Mouse (Mus musculus): ENCODE measurements around the gene Tcf15. TPM values are rescaled to one million over a fixed set of nuclear protein-coding genes. Genes with fewer than 3 reads are reported as not detected.

Gene Tcf15
- polyA plus RNA-seq, 1 experiment from 2014 or later = not detected

GRCm38 (mm10) chr2:152111311-152111710, 32.0 kb upstream of the Tcf15 start:
- H3K79me2 ChIP-seq (ENCODE audit: inconsistent target) = peaks cover 28% of the 10 kb centered on the region
- WGBS (ENCODE audit: missing documents) = 85% methylated on average over 2 of the region's 2 CpGs
- no peak overlapping the region for H3K27ac ChIP-seq
- no peak overlapping the region for H3K4me3 ChIP-seq (ENCODE audit: inconsistent target)
- H3K36me3 ChIP-seq (ENCODE audit: inconsistent target) = peaks cover 15% of the 10 kb centered on the region; the same call in 1 of the 2 replicates

DNA sequence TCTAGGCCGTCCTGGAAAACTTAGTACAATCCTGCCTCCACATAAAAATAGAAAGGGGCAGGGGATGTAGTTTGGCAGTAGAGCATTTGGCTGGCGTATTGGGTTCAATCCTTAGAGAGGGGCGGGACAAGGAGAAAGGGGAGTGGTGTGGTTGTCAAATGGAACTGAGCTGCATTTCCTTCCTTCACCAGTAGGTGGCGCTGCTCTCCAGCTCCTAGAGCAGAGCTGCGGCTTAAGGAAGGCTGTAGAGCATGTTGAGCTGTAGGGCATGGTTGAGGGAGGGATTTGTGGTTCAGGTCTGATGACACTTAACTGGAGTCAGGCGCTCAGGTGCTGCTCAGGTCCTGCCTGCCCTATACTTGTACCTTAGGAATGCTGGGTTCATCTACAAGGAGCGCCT, 31.4 kb upstream of the Tcf15 start:
- 17% methylated on average over 7 of the region's 7 CpGs for WGBS (ENCODE audit: missing documents)
- no peak overlapping the region for H3K4me3 ChIP-seq (ENCODE audit: inconsistent target)
- H3K79me2 ChIP-seq (ENCODE audit: inconsistent target) = peaks cover 22% of the 10 kb centered on the region
- peaks cover 15% of the 10 kb centered on the region; the same call in 1 of the 2 replicates for H3K36me3 ChIP-seq (ENCODE audit: inconsistent target)
- H3K27ac ChIP-seq = no peak overlapping the region

GRCm38 (mm10) chr2:152112490-152112889, 30.9 kb upstream of the Tcf15 start:
- 84% methylated on average over 5 of the region's 5 CpGs for WGBS (ENCODE audit: missing documents)

GRCm38 (mm10) chr2:152112970-152113369, 30.4 kb upstream of the Tcf15 start:
- H3K27ac ChIP-seq = no peak overlapping the region
- no peak overlapping the region for H3K4me3 ChIP-seq (ENCODE audit: inconsistent target)
- peaks cover 15% of the 10 kb centered on the region; the same call in 1 of the 2 replicates for H3K36me3 ChIP-seq (ENCODE audit: inconsistent target)
- 36% methylated on average over 10 of the region's 10 CpGs for WGBS (ENCODE audit: missing documents)
- H3K79me2 ChIP-seq (ENCODE audit: inconsistent target) = peaks cover 11% of the 10 kb centered on the region; the same call in 1 of the 2 replicates

More at GRCm38 (mm10) chr2:152112490-152112889, 30.9 kb upstream of the Tcf15 start:
- H3K4me3 ChIP-seq (ENCODE audit: inconsistent target) = no peak overlapping the region
- H3K36me3 ChIP-seq (ENCODE audit: inconsistent target) = peaks cover 15% of the 10 kb centered on the region; the same call in 1 of the 2 replicates
- no peak overlapping the region for H3K27ac ChIP-seq
- H3K79me2 ChIP-seq (ENCODE audit: inconsistent target) = peaks cover 16% of the 10 kb centered on the region

- no peak overlapping the region for H3K4me3 ChIP-seq (ENCODE audit: inconsistent target)
- no peaks in the 10 kb centered on the region for H3K79me2 ChIP-seq (ENCODE audit: inconsistent target)
- H3K36me3 ChIP-seq (ENCODE audit: inconsistent target) = peaks cover 6% of the 10 kb centered on the region; the same call in 1 of the 2 replicates
- 40% methylated on average over 35 of the region's 36 CpGs for WGBS (ENCODE audit: missing documents)
- H3K27ac ChIP-seq = no peak overlapping the region
Measured at GRCm38 (mm10) chr2:152114057-152114975, 29.0 kb upstream of the Tcf15 start.

DNA sequence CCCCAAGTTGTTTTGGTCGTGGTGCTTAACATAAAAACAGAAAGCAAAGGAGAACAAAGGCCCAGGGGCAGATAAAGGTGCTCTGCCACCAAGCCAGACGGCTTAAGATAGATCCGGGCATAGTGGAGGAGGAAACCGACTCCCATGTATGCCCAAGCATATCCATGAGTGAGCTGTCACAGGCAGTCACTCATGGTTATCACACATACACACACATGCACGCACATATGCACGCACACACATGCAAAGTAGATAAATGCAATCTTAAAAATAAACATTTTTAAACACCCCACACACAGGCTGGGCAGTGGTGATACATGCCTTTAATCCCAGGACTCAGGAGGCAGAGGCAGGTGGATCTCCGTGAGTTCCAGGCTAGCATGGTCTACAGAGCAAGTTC, 25.7 kb upstream of the Tcf15 start:
- 91% methylated on average over 7 of the region's 7 CpGs for WGBS (ENCODE audit: missing documents)
- no peaks in the 10 kb centered on the region for H3K36me3 ChIP-seq (ENCODE audit: inconsistent target)
- H3K27ac ChIP-seq = no peak overlapping the region
- H3K4me3 ChIP-seq (ENCODE audit: inconsistent target) = no peak overlapping the region
- no peaks in the 10 kb centered on the region for H3K79me2 ChIP-seq (ENCODE audit: inconsistent target)

DNA sequence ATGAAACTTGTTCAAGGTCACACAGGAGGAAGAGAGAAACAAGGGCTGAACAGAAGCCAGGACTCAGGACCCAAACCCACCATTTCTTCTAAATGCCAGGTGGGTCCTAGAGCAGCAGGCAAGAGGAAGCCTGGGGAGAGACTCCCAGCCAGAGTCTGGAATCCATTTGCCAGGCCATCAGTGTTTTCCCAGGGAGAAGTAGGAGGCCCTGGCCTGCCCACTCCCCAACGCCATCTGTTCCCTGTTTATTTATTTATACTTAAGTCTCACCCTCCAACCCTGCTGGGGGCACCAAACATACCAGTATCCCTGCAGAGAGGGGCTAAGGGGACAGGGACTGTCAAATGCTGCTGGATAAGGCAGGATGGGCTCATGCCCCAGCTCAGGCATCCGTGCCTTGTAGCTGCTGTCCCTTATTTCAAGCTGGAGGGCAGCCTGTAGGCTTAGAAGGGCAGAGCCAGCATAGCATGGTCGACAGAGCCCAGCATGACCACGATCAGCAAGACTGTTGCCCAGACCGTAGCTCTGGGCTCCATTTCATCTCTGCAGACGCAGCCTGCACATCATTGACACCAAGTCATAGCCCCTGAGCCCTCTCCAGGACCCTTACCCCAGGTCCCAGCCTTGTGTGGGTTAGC, 24.0 kb upstream of the Tcf15 start:
- no peaks in the 10 kb centered on the region for H3K79me2 ChIP-seq (ENCODE audit: inconsistent target)
- WGBS (ENCODE audit: missing documents) = 83% methylated on average over 6 of the region's 6 CpGs
- no peaks in the 10 kb centered on the region for H3K36me3 ChIP-seq (ENCODE audit: inconsistent target)
- no peak overlapping the region for H3K4me3 ChIP-seq (ENCODE audit: inconsistent target)
- no peak overlapping the region for H3K27ac ChIP-seq

DNA sequence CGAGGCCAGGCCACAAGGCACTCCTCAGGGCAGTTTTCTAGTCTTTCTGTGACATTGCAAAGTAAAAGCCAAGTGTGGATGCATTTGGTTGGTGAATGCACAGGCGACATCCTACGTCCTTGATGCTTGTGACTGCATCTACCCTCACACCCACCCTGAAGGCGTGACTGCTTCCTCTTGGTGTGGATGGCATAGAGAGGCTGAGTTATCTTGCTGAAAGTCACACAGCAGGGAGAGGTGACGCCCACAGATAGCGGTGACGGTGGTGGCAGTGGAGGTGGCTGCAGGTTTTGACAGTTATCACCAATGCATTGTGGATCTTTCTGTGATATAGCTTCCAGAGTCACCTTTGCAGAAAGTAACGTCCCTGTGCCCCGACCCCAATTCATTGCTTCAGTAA, 20.5 kb upstream of the Tcf15 start:
- no peak overlapping the region for H3K27ac ChIP-seq
- no peaks in the 10 kb centered on the region for H3K36me3 ChIP-seq (ENCODE audit: inconsistent target)
- 88% methylated on average over 9 of the region's 9 CpGs for WGBS (ENCODE audit: missing documents)
- no peak overlapping the region for H3K4me3 ChIP-seq (ENCODE audit: inconsistent target)
- H3K79me2 ChIP-seq (ENCODE audit: inconsistent target) = no peaks in the 10 kb centered on the region

DNA sequence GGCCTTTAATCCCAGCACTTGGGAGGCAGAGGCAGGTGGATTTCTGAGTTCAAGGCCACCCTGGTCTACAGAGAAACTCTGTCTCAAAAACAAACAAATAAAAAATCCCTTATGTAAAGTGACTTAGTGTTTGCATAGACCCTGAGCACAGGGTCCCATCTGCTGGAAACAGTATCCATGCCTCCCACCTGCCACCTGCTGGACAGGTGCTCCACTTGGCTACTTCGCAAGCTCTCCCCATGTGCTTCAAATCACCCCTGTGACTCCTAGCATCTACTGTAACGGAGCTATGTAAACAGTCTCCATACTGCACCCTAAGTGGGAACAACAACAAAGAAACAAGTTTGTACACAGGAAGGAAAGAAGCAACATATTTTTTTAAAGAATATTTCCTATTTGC, 14.8 kb upstream of the Tcf15 start:
- Histone ChIP-seq H3K36me3 (ENCODE audit: inconsistent target) (no peaks in the 10 kb centered on the region), H3K79me2 (ENCODE audit: inconsistent target) (no peaks in the 10 kb centered on the region), H3K27ac (no peak overlapping the region), H3K4me3 (ENCODE audit: inconsistent target) (no peak overlapping the region)
- WGBS (ENCODE audit: missing documents) = 85% methylated on average over 2 of the region's 2 CpGs

- WGBS (ENCODE audit: missing documents) = 74% methylated on average over 3 of the region's 3 CpGs
- no peaks in the 10 kb centered on the region for H3K79me2 ChIP-seq (ENCODE audit: inconsistent target)
- no peak overlapping the region for H3K27ac ChIP-seq
- no peak overlapping the region for H3K4me3 ChIP-seq (ENCODE audit: inconsistent target)
- no peaks in the 10 kb centered on the region for H3K36me3 ChIP-seq (ENCODE audit: inconsistent target)
Measured at GRCm38 (mm10) chr2:152129778-152130177, 13.6 kb upstream of the Tcf15 start.

GRCm38 (mm10) chr2:152132016-152132415, 11.3 kb upstream of the Tcf15 start:
- no peaks in the 10 kb centered on the region for H3K36me3 ChIP-seq (ENCODE audit: inconsistent target)
- H3K79me2 ChIP-seq (ENCODE audit: inconsistent target) = no peaks in the 10 kb centered on the region
- no peak overlapping the region for H3K27ac ChIP-seq
- no peak overlapping the region for H3K4me3 ChIP-seq (ENCODE audit: inconsistent target)
- 59% methylated on average over 9 of the region's 9 CpGs for WGBS (ENCODE audit: missing documents)

DNA sequence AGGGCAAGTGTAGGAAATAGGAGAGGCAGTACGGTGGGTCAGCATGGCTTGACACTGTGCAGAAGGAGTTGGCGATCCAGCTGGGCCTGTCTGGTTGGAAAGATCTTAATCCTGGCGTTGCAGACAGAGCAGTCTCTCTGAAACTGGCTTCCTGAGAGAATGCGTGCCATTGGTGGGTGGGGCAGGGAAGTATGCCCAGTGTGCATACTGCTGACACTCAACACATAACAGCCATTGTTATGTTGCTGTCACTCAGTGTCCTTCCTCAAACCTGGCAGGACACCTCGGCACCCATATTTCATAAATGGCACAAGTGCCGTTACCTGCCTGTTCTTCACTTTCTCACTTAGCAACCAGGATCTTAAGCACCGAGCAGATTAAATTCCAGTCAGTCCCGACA, 10.7 kb upstream of the Tcf15 start:
- H3K79me2 ChIP-seq (ENCODE audit: inconsistent target) = no peaks in the 10 kb centered on the region
- H3K27ac ChIP-seq = no peak overlapping the region
- 88% methylated on average over 8 of the region's 8 CpGs for whole genome bisulfite sequencing (ENCODE audit: missing documents)
- H3K36me3 ChIP-seq (ENCODE audit: inconsistent target) = no peaks in the 10 kb centered on the region
- no peak overlapping the region for H3K4me3 ChIP-seq (ENCODE audit: inconsistent target)

GRCm38 (mm10) chr2:152139191-152139987, 4.0 kb upstream of the Tcf15 start:
- H3K36me3 ChIP-seq (ENCODE audit: inconsistent target) = no peaks in the 10 kb centered on the region
- 51% methylated on average over 8 of the region's 10 CpGs for WGBS (ENCODE audit: missing documents)
- no peak overlapping the region for H3K4me3 ChIP-seq (ENCODE audit: inconsistent target)
- H3K79me2 ChIP-seq (ENCODE audit: inconsistent target) = no peaks in the 10 kb centered on the region
- H3K27ac ChIP-seq = no peak overlapping the region

- WGBS (ENCODE audit: missing documents) = 90% methylated on average over 11 of the region's 11 CpGs
- H3K4me3 ChIP-seq (ENCODE audit: inconsistent target) = no peak overlapping the region
- H3K27ac ChIP-seq = no peak overlapping the region
- no peaks in the 10 kb centered on the region for H3K36me3 ChIP-seq (ENCODE audit: inconsistent target)
- no peaks in the 10 kb centered on the region for H3K79me2 ChIP-seq (ENCODE audit: inconsistent target)
Measured at GRCm38 (mm10) chr2:152140941-152141340, 2.4 kb upstream of the Tcf15 start.

Data from macrophage (primary cell).